In genomic region chr1:52256916-52257315, GRCm38 (mm10) we compare ENCODE assay signal across 22 mouse cellular contexts. TPM values are rescaled to one million over a fixed set of nuclear protein-coding genes. Genes with fewer than 3 reads are reported as not detected.
DNase-seq lines count a peak whose midpoint lies in the region; ATAC-seq and TF ChIP-seq lines count a peak whose summit lies in the region.
"Had no signal": no experiment of that assay in that cellular context is flagged by ENCODE, and none has a peak within 500 bp of the region (broad histone marks: within the 10 kb centered on the region; RNA-seq: fewer than 3 reads in every experiment).

No protein-coding gene starts in this region.

- no peaks in the 10 kb centered on the region for H3K4me1 ChIP-seq in intestine, embryonic 14.5 days (replicated peaks; ENCODE audit: control insufficient read depth, insufficient read depth, low read length)
- H3K4me1 ChIP-seq in intestine, embryonic 15.5 days (replicated peaks) = peaks cover 2% of the 10 kb centered on the region; the same call in 1 of the 2 replicates
- peaks cover 11% of the 10 kb centered on the region for H3K4me1 ChIP-seq in intestine, postnatal 0 days (replicated peaks; ENCODE audit: control insufficient read depth, insufficient read depth, low read length)
- 0 out of 2 replicates have a peak, but pooled peaks cover 8% of the 10 kb centered on the region for H3K4me1 ChIP-seq in forebrain, embryonic 15.5 days
- H3K4me1 ChIP-seq: forebrain, embryonic 10.5 days; forebrain, embryonic 12.5 days had no signal

- H3K4me2 ChIP-seq in intestine, embryonic 14.5 days (ENCODE audit: low read length) = 0 out of 2 replicates have a peak overlapping the region, but pooled peaks have one; percentile 5
- peak overlapping the region; percentile 39 for H3K4me2 ChIP-seq in intestine, embryonic 15.5 days (replicated peaks)
- H3K4me2 ChIP-seq in intestine, postnatal 0 days (replicated peaks; ENCODE audit: low read depth) = peak overlapping the region; percentile 50
- no peak overlapping the region for H3K4me2 ChIP-seq in forebrain, embryonic 15.5 days (replicated peaks)
- H3K4me2 ChIP-seq: embryonic facial prominence, embryonic 13.5 days; embryonic facial prominence, embryonic 15.5 days; forebrain, embryonic 12.5 days had no signal

- no peaks in the 10 kb centered on the region for H3K27me3 ChIP-seq in intestine, embryonic 14.5 days (replicated peaks; ENCODE audit: control insufficient read depth, insufficient read depth, low read length)
- no peaks in the 10 kb centered on the region for H3K27me3 ChIP-seq in intestine, embryonic 15.5 days (replicated peaks)
- H3K27me3 ChIP-seq in intestine, postnatal 0 days (replicated peaks; ENCODE audit: control insufficient read depth, insufficient read depth, low read length) = no peaks in the 10 kb centered on the region
- no peaks in the 10 kb centered on the region for H3K27me3 ChIP-seq in forebrain, embryonic 15.5 days
- H3K27me3 ChIP-seq: embryonic facial prominence, embryonic 13.5 days; embryonic facial prominence, embryonic 15.5 days; forebrain, embryonic 12.5 days had no signal

- H3K9ac ChIP-seq in intestine, embryonic 14.5 days (ENCODE audit: low read length) = no peak overlapping the region
- no peak overlapping the region for H3K9ac ChIP-seq in intestine, embryonic 15.5 days
- H3K9ac ChIP-seq in intestine, postnatal 0 days (ENCODE audit: low read depth, low read length) = no peak overlapping the region
- H3K9ac ChIP-seq in forebrain, embryonic 15.5 days (replicated peaks) = no peak overlapping the region
- H3K9ac ChIP-seq: embryonic facial prominence, embryonic 13.5 days; embryonic facial prominence, embryonic 15.5 days; forebrain, embryonic 12.5 days had no signal

- no peak for TF ChIP-seq CTCF in intestine, postnatal 0 days (IDR thresholded peaks at IDR 0.05; ENCODE audit: low read depth)

- no peak overlapping the region for H3K4me3 ChIP-seq in intestine, embryonic 14.5 days (ENCODE audit: low read depth, low read length)
- no peak overlapping the region for H3K4me3 ChIP-seq in intestine, embryonic 15.5 days (replicated peaks)
- no peak overlapping the region for H3K4me3 ChIP-seq in intestine, postnatal 0 days (ENCODE audit: low read depth, low read length)
- H3K4me3 ChIP-seq in forebrain, embryonic 15.5 days = no peak overlapping the region
- H3K4me3 ChIP-seq: embryonic facial prominence, embryonic 13.5 days; embryonic facial prominence, embryonic 15.5 days; erythroblast, embryonic 14.5 days; forebrain, embryonic 10.5 days; forebrain, embryonic 12.5 days had no signal

- H3K36me3 ChIP-seq in intestine, embryonic 14.5 days (ENCODE audit: control insufficient read depth, insufficient read depth, low read length) = no peaks in the 10 kb centered on the region
- no peaks in the 10 kb centered on the region for H3K36me3 ChIP-seq in intestine, embryonic 15.5 days
- no peaks in the 10 kb centered on the region for H3K36me3 ChIP-seq in intestine, postnatal 0 days (ENCODE audit: control insufficient read depth, insufficient read depth)
- no peaks in the 10 kb centered on the region for H3K36me3 ChIP-seq in forebrain, embryonic 15.5 days
- H3K36me3 ChIP-seq: embryonic facial prominence, embryonic 13.5 days; embryonic facial prominence, embryonic 15.5 days; forebrain, embryonic 10.5 days; forebrain, embryonic 12.5 days had no signal

- WGBS in intestine, embryonic 14.5 days = 59% methylated on average over 4 of the region's 4 CpGs
- WGBS in intestine, embryonic 15.5 days = 52% methylated on average over 4 of the region's 4 CpGs
- WGBS in intestine, postnatal 0 days = 33% methylated on average over 4 of the region's 4 CpGs
- WGBS in forebrain, embryonic 15.5 days = 86% methylated on average over 4 of the region's 4 CpGs

- no peak overlapping the region for H3K27ac ChIP-seq in intestine, embryonic 14.5 days (ENCODE audit: low read depth)
- peak overlapping the region; percentile 77 for H3K27ac ChIP-seq in intestine, embryonic 15.5 days
- H3K27ac ChIP-seq in intestine, postnatal 0 days (ENCODE audit: low read depth, low read length) = peak overlapping the region; percentile 68; the same call in 1 of the 2 replicates
- H3K27ac ChIP-seq in forebrain, embryonic 15.5 days (replicated peaks) = no peak overlapping the region
- H3K27ac ChIP-seq: embryonic facial prominence, embryonic 13.5 days; embryonic facial prominence, embryonic 15.5 days; forebrain, embryonic 10.5 days; forebrain, embryonic 12.5 days had no signal

- no peak for DNase-seq in intestine, embryonic 14.5 days (ENCODE audit: low spot score)
- no peak for DNase-seq in kidney, postnatal 4 days
- no peak for DNase-seq in thymus, postnatal 4 days
- DNase-seq: adrenal gland, adult 2 months; adrenal gland, postnatal 10 days; adrenal gland, postnatal 25 days; cerebellum, adult 11 months; cerebellum, adult 18-20 months; cerebellum, adult 8-10 months; cerebellum, adult 9-11 months; cerebellum, postnatal 14 days; cerebellum, postnatal 36 days; embryo, embryonic 11 days had no signal

- no peaks in the 10 kb centered on the region for H3K9me3 ChIP-seq in intestine, embryonic 14.5 days (ENCODE audit: control insufficient read depth, low read length)
- H3K9me3 ChIP-seq in intestine, embryonic 15.5 days = no peaks in the 10 kb centered on the region
- H3K9me3 ChIP-seq in intestine, postnatal 0 days (ENCODE audit: control insufficient read depth) = no peaks in the 10 kb centered on the region
- no peaks in the 10 kb centered on the region for H3K9me3 ChIP-seq in forebrain, embryonic 15.5 days
- H3K9me3 ChIP-seq: embryonic facial prominence, embryonic 13.5 days; embryonic facial prominence, embryonic 15.5 days; forebrain, embryonic 10.5 days; forebrain, embryonic 12.5 days had no signal

- peak; percentile 44; the same call in 1 of the 2 replicates for ATAC-seq in intestine, embryonic 14.5 days (replicated peaks; ENCODE audit: low FRiP score, low TSS enrichment, low read depth)
- peak; percentile 75 for ATAC-seq in intestine, embryonic 15.5 days
- peak; percentile 70 for ATAC-seq in intestine, postnatal 0 days
- no peak for ATAC-seq in forebrain, embryonic 15.5 days (replicated peaks)
- ATAC-seq: forebrain, embryonic 14.5 days had no signal

RNA-seq across cellular contexts. Expression of gene Gls, which starts 23.9 kb away (rescaled TPM):
- 44.1 and 51.9 TPM in 2 replicates for polyA plus RNA-seq in intestine, embryonic 14.5 days (2014; fragmentation: Nextera tagmentation; extraction: Ambion mirVana)
- 34.8 and 39.5 TPM in 2 replicates for polyA plus RNA-seq in intestine, embryonic 15.5 days (2015; fragmentation: Nextera tagmentation; extraction: Ambion mirVana)
- 33.9 and 41.0 TPM in 2 replicates for polyA plus RNA-seq in intestine, postnatal 0 days (2015; fragmentation: Nextera tagmentation; extraction: Ambion mirVana)
- 35.4 and 37.1 TPM in 2 replicates for polyA plus RNA-seq in forebrain, embryonic 15.5 days (2015; fragmentation: Nextera tagmentation; extraction: Ambion mirVana)

Comparison
In these comparisons a context has a peak if more than half of its experiments do, and no peak if none do; other contexts are left out.
1. H3K27ac ChIP-seq: peak in intestine, embryonic 15.5 days (single experiment) and intestine, postnatal 0 days (single experiment); none in intestine, embryonic 14.5 days (single experiment) and forebrain, embryonic 15.5 days (single experiment).